Mouse (Mus musculus): ENCODE measurements around the gene 1600014C10Rik. TPM values are rescaled to one million over a fixed set of nuclear protein-coding genes. Genes with fewer than 3 reads are reported as not detected.

1600014C10Rik gene
- total and polyA plus RNA-seq, 3 experiments, result 3.7 to 12.3 (median 6.7) TPM

DNA sequence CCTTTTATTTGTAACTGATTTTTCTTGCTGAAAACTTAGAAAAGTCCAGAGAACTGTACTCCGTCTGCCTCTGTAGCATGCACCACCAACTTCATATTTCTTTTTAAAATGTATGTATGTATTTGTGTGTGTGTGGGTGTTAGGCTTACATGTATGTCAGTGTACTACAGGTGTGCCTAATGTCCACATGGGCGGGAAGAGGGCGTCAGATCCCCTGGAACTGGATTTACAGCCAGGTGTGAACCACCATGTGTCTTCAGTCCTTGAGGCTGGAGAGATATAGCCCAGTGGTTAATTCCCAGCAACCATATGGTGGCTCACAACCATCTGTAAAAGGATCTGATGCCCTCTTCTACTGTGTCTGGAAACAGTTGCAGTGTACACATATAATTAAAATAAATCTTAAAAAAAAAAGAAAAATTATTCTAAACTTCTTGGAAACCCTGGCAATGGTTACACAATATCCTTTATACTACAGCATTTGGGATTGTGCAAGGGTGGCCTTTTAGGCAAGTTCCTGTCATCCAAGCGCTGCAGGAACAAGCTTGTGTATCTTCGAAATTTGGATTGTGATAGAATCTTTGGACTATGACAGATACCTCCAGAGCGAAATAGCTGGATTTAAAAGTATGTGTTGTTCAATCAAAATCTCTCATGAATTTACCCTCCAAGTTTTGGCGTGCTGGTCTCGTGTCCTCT, 17.0 kb downstream of the 1600014C10Rik start:
- no peak for ATAC-seq (ENCODE audit: extremely low read depth, insufficient number of reproducible peaks, low FRiP score, poor library complexity, severe bottlenecking)
- TF ChIP-seq GATA1 (IDR thresholded peaks at IDR 0.05; ENCODE audit: borderline replicate concordance, low read length) (no peak), CTCF (IDR thresholded peaks at IDR 0.05; ENCODE audit: low read depth, low read length) (no peak), TAL1 (conservative IDR thresholded peaks at IDR 0.05; ENCODE audit: low read depth, low read length) (no peak), POLR2AphosphoS5 (IDR thresholded peaks at IDR 0.05; ENCODE audit: insufficient replicate concordance, low read depth, low read length) (no peak), GATA2 (IDR thresholded peaks at IDR 0.05; ENCODE audit: borderline replicate concordance, low read depth, low read length) (no peak)
- no peak for DNase-seq (ENCODE audit: low spot score)
- peaks cover 30% of the 10 kb centered on the region for H3K9me3 ChIP-seq (replicated peaks)
- H3K4me1 ChIP-seq (ENCODE audit: insufficient read depth, low read depth, low read length), result no peaks in the 10 kb centered on the region
- no peaks in the 10 kb centered on the region; the same call in 1 of the 2 replicates for H3K27me3 ChIP-seq (ENCODE audit: insufficient read depth, low read length)
- H3K36me3 ChIP-seq (replicated peaks), result no peaks in the 10 kb centered on the region
- H3K4me3 ChIP-seq (ENCODE audit: low read depth, low read length), result no peak overlapping the region

DNA sequence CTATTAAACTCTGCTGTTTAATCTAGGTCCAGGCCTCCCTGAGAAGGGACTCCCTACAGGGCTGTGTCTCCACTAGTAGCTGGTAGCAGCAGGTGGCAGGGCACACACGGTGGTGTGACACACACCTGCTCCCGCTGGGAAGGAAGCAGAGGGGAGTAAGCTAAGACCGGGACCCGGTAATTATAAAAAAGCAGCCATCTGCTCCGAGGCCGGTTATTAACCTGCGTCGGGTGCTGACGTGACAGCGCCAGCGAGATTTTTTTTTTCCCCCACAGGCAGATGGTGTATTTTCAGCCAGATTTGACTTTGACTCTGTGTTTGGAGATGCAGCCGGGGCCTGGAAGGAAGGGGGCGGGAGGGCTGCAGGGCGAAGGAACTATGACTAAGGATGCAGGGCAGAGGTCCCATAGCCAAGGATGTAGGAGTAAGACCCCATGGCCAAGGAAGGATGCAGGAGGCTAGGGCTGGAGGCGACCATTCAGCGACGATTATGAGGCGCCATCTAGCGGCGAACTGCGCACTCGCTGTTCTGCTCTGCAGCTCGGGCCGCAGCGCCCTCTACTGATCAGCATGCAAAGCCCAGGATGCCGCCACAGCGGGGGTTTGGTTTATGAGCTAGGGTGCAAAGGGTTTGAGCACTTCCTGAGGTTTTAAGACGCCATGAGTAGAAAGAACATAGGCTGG, 17.7 kb downstream of the 1600014C10Rik start:
- H3K4me1 ChIP-seq (ENCODE audit: insufficient read depth, low read depth, low read length), result no peaks in the 10 kb centered on the region
- DNase-seq (ENCODE audit: low spot score) (peak; percentile 77), ATAC-seq (ENCODE audit: extremely low read depth, insufficient number of reproducible peaks, low FRiP score, poor library complexity, severe bottlenecking) (peak; percentile 50; the same call in 1 of the 2 replicates)
- H3K27me3 ChIP-seq (ENCODE audit: insufficient read depth, low read length), result no peaks in the 10 kb centered on the region; the same call in 1 of the 2 replicates
- TF ChIP-seq TAL1 (conservative IDR thresholded peaks at IDR 0.05; ENCODE audit: low read depth, low read length), result no peak
- TF ChIP-seq CTCF (IDR thresholded peaks at IDR 0.05; ENCODE audit: low read depth, low read length), result no peak
- no peak for TF ChIP-seq GATA1 (IDR thresholded peaks at IDR 0.05; ENCODE audit: borderline replicate concordance, low read length)
- no peak for TF ChIP-seq GATA2 (IDR thresholded peaks at IDR 0.05; ENCODE audit: borderline replicate concordance, low read depth, low read length)
- TF ChIP-seq POLR2AphosphoS5 (IDR thresholded peaks at IDR 0.05; ENCODE audit: insufficient replicate concordance, low read depth, low read length), result no peak
- H3K4me3 ChIP-seq (ENCODE audit: low read depth, low read length), result peak overlapping the region; percentile 10; the same call in 1 of the 2 replicates
- H3K9me3 ChIP-seq (replicated peaks), result peaks cover 27% of the 10 kb centered on the region
- no peaks in the 10 kb centered on the region for H3K36me3 ChIP-seq (replicated peaks)

DNA sequence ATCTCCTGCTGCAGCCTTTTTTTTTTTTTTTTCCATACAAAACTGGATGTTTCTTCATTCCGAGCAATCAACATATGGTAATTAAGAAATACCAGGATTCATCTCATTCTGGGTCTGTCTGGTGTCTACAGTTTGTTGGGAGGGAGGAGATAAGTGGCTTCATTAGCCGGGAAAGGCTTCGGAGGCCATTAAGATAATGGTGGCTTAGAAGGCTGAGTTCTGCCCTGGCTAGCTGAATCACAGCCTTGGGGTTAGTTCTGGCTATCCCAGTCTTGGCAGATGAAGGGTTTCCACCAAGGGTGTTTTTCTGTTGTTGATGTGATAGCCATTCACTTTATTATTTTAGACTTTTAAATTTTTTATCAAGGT, 18.3 kb downstream of the 1600014C10Rik start:
- no peak for ATAC-seq (ENCODE audit: extremely low read depth, insufficient number of reproducible peaks, low FRiP score, poor library complexity, severe bottlenecking)
- Histone ChIP-seq H3K36me3 (replicated peaks) (no peaks in the 10 kb centered on the region), H3K4me3 (ENCODE audit: low read depth, low read length) (no peak overlapping the region), H3K27me3 (ENCODE audit: insufficient read depth, low read length) (no peaks in the 10 kb centered on the region; the same call in 1 of the 2 replicates), H3K9me3 (replicated peaks) (peaks cover 23% of the 10 kb centered on the region), H3K4me1 (ENCODE audit: insufficient read depth, low read depth, low read length) (no peaks in the 10 kb centered on the region)
- DNase-seq (ENCODE audit: low spot score), result no peak
- no peak for TF ChIP-seq CTCF (IDR thresholded peaks at IDR 0.05; ENCODE audit: low read depth, low read length)
- TF ChIP-seq GATA2 (IDR thresholded peaks at IDR 0.05; ENCODE audit: borderline replicate concordance, low read depth, low read length), result no peak
- no peak for TF ChIP-seq TAL1 (conservative IDR thresholded peaks at IDR 0.05; ENCODE audit: low read depth, low read length)
- TF ChIP-seq POLR2AphosphoS5 (IDR thresholded peaks at IDR 0.05; ENCODE audit: insufficient replicate concordance, low read depth, low read length), result no peak
- TF ChIP-seq GATA1 (IDR thresholded peaks at IDR 0.05; ENCODE audit: borderline replicate concordance, low read length), result no peak

DNA sequence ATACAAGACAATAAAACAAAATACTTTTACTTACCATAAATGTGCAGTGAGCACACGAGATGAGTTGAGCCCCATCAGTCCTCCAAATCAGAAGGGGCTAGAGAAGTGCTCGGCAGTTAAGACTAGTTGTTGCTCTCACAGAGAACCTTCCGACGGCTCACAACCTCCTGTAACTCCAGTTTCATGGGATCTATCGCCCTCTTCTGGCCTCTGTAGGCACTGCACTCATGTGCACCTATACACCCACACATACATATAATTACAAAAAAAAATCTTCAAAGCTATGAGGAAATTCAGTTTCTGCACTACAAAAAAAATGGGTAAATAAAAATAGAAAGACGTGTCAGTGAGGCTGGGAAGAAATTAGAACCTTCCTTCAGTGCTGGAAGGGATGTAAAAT, 21.3 kb downstream of the 1600014C10Rik start:
- Histone ChIP-seq H3K9me3 (replicated peaks) (peaks cover 14% of the 10 kb centered on the region), H3K27me3 (ENCODE audit: insufficient read depth, low read length) (no peaks in the 10 kb centered on the region; the same call in none of the 2 replicates), H3K4me1 (ENCODE audit: insufficient read depth, low read depth, low read length) (peaks cover 16% of the 10 kb centered on the region), H3K36me3 (replicated peaks) (no peaks in the 10 kb centered on the region), H3K4me3 (ENCODE audit: low read depth, low read length) (no peak overlapping the region)
- TF ChIP-seq CTCF (IDR thresholded peaks at IDR 0.05; ENCODE audit: low read depth, low read length) (no peak), TAL1 (conservative IDR thresholded peaks at IDR 0.05; ENCODE audit: low read depth, low read length) (no peak), GATA1 (IDR thresholded peaks at IDR 0.05; ENCODE audit: borderline replicate concordance, low read length) (no peak), POLR2AphosphoS5 (IDR thresholded peaks at IDR 0.05; ENCODE audit: insufficient replicate concordance, low read depth, low read length) (no peak), GATA2 (IDR thresholded peaks at IDR 0.05; ENCODE audit: borderline replicate concordance, low read depth, low read length) (no peak)
- no peak for DNase-seq (ENCODE audit: low spot score)
- no peak for ATAC-seq (ENCODE audit: extremely low read depth, insufficient number of reproducible peaks, low FRiP score, poor library complexity, severe bottlenecking)

DNA sequence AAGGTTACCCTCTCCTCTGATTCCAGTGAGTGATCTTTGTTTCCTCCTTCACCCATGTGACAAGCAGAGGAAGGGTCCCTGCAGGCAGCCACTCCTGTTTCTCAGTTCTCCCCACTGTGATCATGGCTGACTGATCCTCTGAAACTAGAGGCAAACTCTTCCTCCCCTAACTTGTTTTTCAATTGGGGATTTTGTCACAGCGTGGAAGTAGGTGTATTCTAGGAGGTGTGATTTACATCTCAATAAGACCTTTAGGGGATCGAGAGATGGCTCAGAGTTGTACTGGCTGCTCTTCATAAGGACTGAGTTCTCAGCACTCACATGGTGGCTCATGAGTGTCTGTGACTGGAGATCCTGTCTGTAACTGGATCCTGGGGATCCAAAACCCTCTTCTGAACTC, 22.8 kb downstream of the 1600014C10Rik start:
- Histone ChIP-seq H3K27me3 (ENCODE audit: insufficient read depth, low read length) (no peaks in the 10 kb centered on the region; the same call in none of the 2 replicates), H3K36me3 (replicated peaks) (no peaks in the 10 kb centered on the region), H3K9me3 (replicated peaks) (peaks cover 3% of the 10 kb centered on the region), H3K4me1 (ENCODE audit: insufficient read depth, low read depth, low read length) (peaks cover 27% of the 10 kb centered on the region), H3K4me3 (ENCODE audit: low read depth, low read length) (no peak overlapping the region)
- no peak for TF ChIP-seq POLR2AphosphoS5 (IDR thresholded peaks at IDR 0.05; ENCODE audit: insufficient replicate concordance, low read depth, low read length)
- TF ChIP-seq CTCF (IDR thresholded peaks at IDR 0.05; ENCODE audit: low read depth, low read length), result no peak
- no peak for TF ChIP-seq GATA1 (IDR thresholded peaks at IDR 0.05; ENCODE audit: borderline replicate concordance, low read length)
- TF ChIP-seq TAL1 (conservative IDR thresholded peaks at IDR 0.05; ENCODE audit: low read depth, low read length), result no peak
- no peak for TF ChIP-seq GATA2 (IDR thresholded peaks at IDR 0.05; ENCODE audit: borderline replicate concordance, low read depth, low read length)
- DNase-seq (ENCODE audit: low spot score) (no peak), ATAC-seq (ENCODE audit: extremely low read depth, insufficient number of reproducible peaks, low FRiP score, poor library complexity, severe bottlenecking) (no peak)

DNA sequence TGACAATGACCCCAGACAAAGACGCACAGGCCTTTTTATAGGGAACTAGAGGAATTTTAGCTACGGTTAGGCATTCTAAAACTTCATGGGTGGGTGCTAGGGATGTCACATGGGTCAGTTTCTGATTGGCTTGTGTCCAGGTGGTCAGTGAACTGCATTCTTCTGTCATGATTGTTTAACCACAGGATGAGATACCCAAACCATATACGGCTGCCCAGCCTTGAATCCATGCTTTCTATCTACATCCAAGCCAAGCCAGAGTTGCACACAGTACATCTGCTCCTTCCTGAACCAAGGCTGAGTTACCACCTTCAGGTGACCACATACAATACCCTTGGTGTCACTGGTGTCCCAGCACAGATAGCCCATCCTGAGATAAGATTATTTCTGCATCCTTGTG, 23.5 kb downstream of the 1600014C10Rik start:
- ATAC-seq (ENCODE audit: extremely low read depth, insufficient number of reproducible peaks, low FRiP score, poor library complexity, severe bottlenecking) (no peak), DNase-seq (ENCODE audit: low spot score) (no peak)
- Histone ChIP-seq H3K9me3 (replicated peaks) (no peaks in the 10 kb centered on the region), H3K27me3 (ENCODE audit: insufficient read depth, low read length) (no peaks in the 10 kb centered on the region; the same call in none of the 2 replicates), H3K4me1 (ENCODE audit: insufficient read depth, low read depth, low read length) (peaks cover 33% of the 10 kb centered on the region), H3K36me3 (replicated peaks) (no peaks in the 10 kb centered on the region), H3K4me3 (ENCODE audit: low read depth, low read length) (no peak overlapping the region)
- TF ChIP-seq TAL1 (conservative IDR thresholded peaks at IDR 0.05; ENCODE audit: low read depth, low read length) (no peak), CTCF (IDR thresholded peaks at IDR 0.05; ENCODE audit: low read depth, low read length) (no peak), GATA1 (IDR thresholded peaks at IDR 0.05; ENCODE audit: borderline replicate concordance, low read length) (no peak), GATA2 (IDR thresholded peaks at IDR 0.05; ENCODE audit: borderline replicate concordance, low read depth, low read length) (no peak), POLR2AphosphoS5 (IDR thresholded peaks at IDR 0.05; ENCODE audit: insufficient replicate concordance, low read depth, low read length) (no peak)
